Mouse (Mus musculus) Patski (cell line): ENCODE data around the gene 1600002K03Rik. TPM values are rescaled to one million over a fixed set of nuclear protein-coding genes. Genes with fewer than 3 reads are reported as not detected.

Source experiments
- ATAC-seq: fragments of 100-300 bp; one replicate; pipeline ENCODE4 v1.8.0; 2021
- CTCF ChIA-PET: fragments of 350-600 bp; sonication (Branson Sonifier 250); formaldehyde crosslinking; loops from one replicate; lab custom pipeline; 2022; ENCODE audit warnings: inconsistent platforms; lab: Charles Lee
- POLR2A ChIA-PET: fragments of 350-600 bp; sonication (Branson Sonifier 250); formaldehyde crosslinking; loops from one replicate; lab custom pipeline; 2022; ENCODE audit warnings: antibody characterized with exemption, inconsistent platforms; lab: Charles Lee
- DNase-seq: peaks from one replicate; pipeline ENCODE4 v3.0.0-alpha.2; 2011; ENCODE audit warnings: low read depth, low spot score
- H3K27me3 ChIP-seq: fragments of 371-371 bp; one replicate; pipeline ENCODE4 v1.5.1; 2021
- CTCF ChIP-seq: fragments of 100-300 bp; IDR thresholded peaks from one replicate; pipeline ENCODE4 v1.5.1; 2021
- in situ Hi-C: fragments of 300-500 bp; cut with MboI; formaldehyde crosslinking; loops from 3 replicates; pipeline ENCODE4 v1.11.1; 2018; ENCODE audit warnings: low pct_unique_long_range_greater_than_20kb, mixed read lengths
- polyA plus RNA-seq: library from polyadenylated mRNA; unstranded; gene quantifications from one replicate; pipeline ENCODE4 v1.2.3, GENCODE M21; 2021

The 1600002K03Rik gene
- polyA plus RNA-seq, 1 experiment from 2014 or later = 7.9 TPM

- CTCF ChIA-PET = no interaction called here
- POLR2A ChIA-PET = no interaction called here
- in situ Hi-C loops = no loop called here
- DNase-seq (no peak), ATAC-seq (no peak)
- no peaks in the 10 kb centered on the region for H3K27me3 ChIP-seq
- TF ChIP-seq CTCF = no peak
These were observed 2.1 kb upstream of the 1600002K03Rik start for GRCm38 (mm10) chr10:80170601-80171021.

- no peak for TF ChIP-seq CTCF
- in situ Hi-C loops = no loop called here
- DNase-seq = no peak
- ChIA-PET CTCF (no interaction called here), POLR2A (no interaction called here)
- ATAC-seq = no peak
- no peaks in the 10 kb centered on the region for H3K27me3 ChIP-seq
These were observed 1.5 kb upstream of the 1600002K03Rik start for GRCm38 (mm10) chr10:80171252-80171651.

- in situ Hi-C loops = no loop called here
- no peak for TF ChIP-seq CTCF
- no peak for DNase-seq
- POLR2A ChIA-PET = no interaction called here
- ATAC-seq = no peak
- CTCF ChIA-PET = no interaction called here
- no peaks in the 10 kb centered on the region for H3K27me3 ChIP-seq
These were observed 801 bp upstream of the 1600002K03Rik start for GRCm38 (mm10) chr10:80171760-80172526.

GRCm38 (mm10) chr10:80173358-80173757, 614 bp downstream of the 1600002K03Rik start:
- no peak for ATAC-seq

GRCm38 (mm10) chr10:80173955-80174640, 1.4 kb downstream of the 1600002K03Rik start:
- ChIA-PET POLR2A (no interaction called here), CTCF (interaction anchor here (1.1 to 3.7 kb wide), 3 partner anchors 34 to 75 kb away, joined by 6 to 28 read pairs (median 6); partner anchors contain the start of gene Ndufs7)
- TF ChIP-seq CTCF = no peak
- H3K27me3 ChIP-seq = no peaks in the 10 kb centered on the region
- ATAC-seq = no peak
- in situ Hi-C loops = no loop called here
- DNase-seq = no peak

More at GRCm38 (mm10) chr10:80173358-80173757, 614 bp downstream of the 1600002K03Rik start:
- ChIA-PET POLR2A (no interaction called here), CTCF (no interaction called here)
- no peaks in the 10 kb centered on the region for H3K27me3 ChIP-seq
- in situ Hi-C loops = no loop called here
- no peak for TF ChIP-seq CTCF
- DNase-seq = no peak

- no peak for ATAC-seq
- TF ChIP-seq CTCF = no peak
- H3K27me3 ChIP-seq = no peaks in the 10 kb centered on the region
- DNase-seq = no peak
- POLR2A ChIA-PET = no interaction called here
- in situ Hi-C loops = loop anchor here (5.0 kb wide), 1 partner anchor 73 kb away; the partner anchor contains the start of gene Ndufs7
- CTCF ChIA-PET = interaction anchor here (1.1 to 3.7 kb wide), 8 partner anchors 23 to 74 kb away, joined by 3 to 28 read pairs (median 4); partner anchors contain the start of gene Ndufs7
These were observed 2.0 kb downstream of the 1600002K03Rik start for GRCm38 (mm10) chr10:80174705-80175104.

GRCm38 (mm10) chr10:80175536-80176269, 3.0 kb downstream of the 1600002K03Rik start:
- in situ Hi-C loops = loop anchor here (5.0 kb wide), 1 partner anchor 72 kb away; the partner anchor contains the start of gene Ndufs7
- ATAC-seq = no peak
- DNase-seq = no peak
- POLR2A ChIA-PET = interaction anchor here (1.2 kb wide), 2 partner anchors 16 to 69 kb away, joined by 4 to 5 read pairs; no protein-coding TSS in a partner anchor
- TF ChIP-seq CTCF = no peak
- H3K27me3 ChIP-seq = no peaks in the 10 kb centered on the region
- CTCF ChIA-PET = interaction anchor here (1.1 to 3.7 kb wide), 9 partner anchors 22 to 99 kb away, joined by 3 to 28 read pairs (median 4); partner anchors contain the start of gene Ndufs7

- ATAC-seq (no peak), DNase-seq (no peak)
- TF ChIP-seq CTCF = no peak
- in situ Hi-C loops = loop anchor here (5.0 kb wide), 1 partner anchor 71 kb away; the partner anchor contains the start of gene Ndufs7
- ChIA-PET CTCF (interaction anchor here (1.1 to 3.7 kb wide), 6 partner anchors 22 to 99 kb away, joined by 3 to 28 read pairs (median 4); partner anchors contain the start of gene Ndufs7), POLR2A (interaction anchor here (0.6 to 1.2 kb wide), 3 partner anchors 15 to 70 kb away, joined by 3 to 5 read pairs (median 4); no protein-coding TSS in a partner anchor)
- H3K27me3 ChIP-seq = no peaks in the 10 kb centered on the region
These were observed 3.6 kb downstream of the 1600002K03Rik start for GRCm38 (mm10) chr10:80176270-80176834.

GRCm38 (mm10) chr10:80177441-80178279, 4.9 kb downstream of the 1600002K03Rik start:
- no peak for ATAC-seq
- no peaks in the 10 kb centered on the region for H3K27me3 ChIP-seq
- ChIA-PET CTCF (interaction anchor here (3.7 kb wide), 1 partner anchor 68 kb away, joined by 28 read pairs; no protein-coding TSS in a partner anchor), POLR2A (interaction anchor here (0.7 kb wide), 1 partner anchor 63 kb away, joined by 3 read pairs; no protein-coding TSS in a partner anchor)
- in situ Hi-C loops = loop anchor here (5.0 kb wide), 1 partner anchor 70 kb away; the partner anchor contains the start of gene Ndufs7
- DNase-seq = no peak
- TF ChIP-seq CTCF = no peak
